Mouse (Mus musculus): ENCODE measurements around the gene Ms4a3. TPM values are rescaled to one million over a fixed set of nuclear protein-coding genes. Genes with fewer than 3 reads are reported as not detected.

Ms4a3 gene
- not detected in 2 replicates for total RNA-seq (2017)

DNA sequence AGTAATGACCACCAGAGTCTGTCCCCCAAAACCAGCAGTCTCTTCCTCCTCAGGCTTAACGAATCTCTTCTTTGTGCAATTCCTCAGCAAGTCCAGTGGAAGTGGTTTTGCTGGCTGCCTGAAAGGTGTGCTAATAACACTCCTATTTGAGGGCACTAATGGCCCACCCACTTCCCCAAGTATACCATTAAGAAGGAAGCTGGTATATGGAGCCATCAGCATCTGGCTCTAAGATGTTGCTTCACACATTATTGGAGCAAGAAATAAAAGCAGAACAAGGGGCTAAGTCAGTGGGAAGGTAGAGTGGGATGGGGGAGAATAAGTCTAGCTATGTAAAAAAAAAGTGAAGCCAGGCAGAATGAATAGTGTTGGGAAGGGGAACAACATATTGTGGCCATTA lies at the start of gene Ms4a3:
Ms4a3 (minus strand) TSS at position 120 of the 400 bp plus-strand sequence.
- no peak for ATAC-seq (ENCODE audit: extremely low read depth, insufficient number of reproducible peaks, low FRiP score, poor library complexity, severe bottlenecking)

DNA sequence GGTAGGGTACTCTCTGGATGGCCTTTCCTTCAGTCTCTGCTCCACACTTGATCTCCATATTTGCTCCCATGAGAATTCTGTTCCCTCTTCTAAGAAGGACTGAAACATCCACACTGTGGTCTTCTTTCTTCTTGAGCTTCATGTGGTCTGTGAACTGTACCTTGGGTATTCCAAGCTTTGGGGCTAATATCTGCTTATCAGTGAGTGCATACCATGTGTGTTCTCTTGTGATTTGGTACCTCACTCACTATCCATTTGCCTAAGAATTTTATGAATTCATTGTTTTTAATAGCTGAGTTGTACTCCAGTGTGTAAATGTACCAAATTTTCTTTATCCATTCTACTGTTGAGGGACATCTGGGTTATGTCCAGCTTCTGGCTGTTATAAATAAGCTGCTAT lies 20.9 kb upstream of the Ms4a3 start:
- ATAC-seq (ENCODE audit: extremely low read depth, insufficient number of reproducible peaks, low FRiP score, poor library complexity, severe bottlenecking): no peak

DNA sequence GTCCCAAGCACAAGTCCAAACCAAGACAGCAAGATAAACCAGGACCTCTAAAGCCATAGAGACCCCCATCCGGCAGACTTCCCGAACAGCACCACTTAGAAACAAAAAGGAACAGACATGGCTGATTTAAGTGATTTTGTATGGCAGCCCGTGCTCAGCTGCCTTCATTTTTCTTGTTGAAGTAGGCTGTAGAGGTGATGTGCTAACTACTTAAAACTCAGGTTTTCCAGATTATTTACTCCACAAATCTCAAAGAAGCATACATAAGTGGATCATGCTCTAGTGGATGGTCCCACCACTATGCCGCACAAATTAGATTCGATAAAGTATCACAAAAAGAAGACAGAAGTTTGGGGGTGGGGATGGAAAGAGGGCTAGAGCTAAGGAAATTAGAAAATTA lies 19.8 kb upstream of the Ms4a3 start, which contains the start of gene Oosp2:
Oosp2 (minus strand) TSS at position 101 of the 400 bp plus-strand sequence.
- ATAC-seq (ENCODE audit: extremely low read depth, insufficient number of reproducible peaks, low FRiP score, poor library complexity, severe bottlenecking): no peak

DNA sequence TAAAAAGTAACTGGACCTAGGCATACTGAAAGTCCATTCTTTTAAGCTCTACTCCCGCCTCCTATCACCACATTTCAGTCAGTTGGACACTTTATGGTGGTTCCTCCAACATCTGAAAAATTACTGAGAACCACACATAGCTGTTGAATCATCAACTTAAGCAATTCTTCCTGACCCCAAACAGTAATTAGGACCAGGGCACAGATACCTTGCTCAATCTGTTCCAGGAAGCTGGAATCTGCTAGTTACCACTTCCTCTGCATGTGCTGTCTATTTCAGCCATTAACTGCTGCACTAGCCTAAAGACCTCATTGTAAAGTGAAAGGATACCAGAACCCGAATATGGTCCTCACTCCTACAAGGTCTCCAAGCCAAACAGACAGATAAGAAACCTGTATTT lies 18.5 kb upstream of the Ms4a3 start:
- ATAC-seq (ENCODE audit: extremely low read depth, insufficient number of reproducible peaks, low FRiP score, poor library complexity, severe bottlenecking): no peak

DNA sequence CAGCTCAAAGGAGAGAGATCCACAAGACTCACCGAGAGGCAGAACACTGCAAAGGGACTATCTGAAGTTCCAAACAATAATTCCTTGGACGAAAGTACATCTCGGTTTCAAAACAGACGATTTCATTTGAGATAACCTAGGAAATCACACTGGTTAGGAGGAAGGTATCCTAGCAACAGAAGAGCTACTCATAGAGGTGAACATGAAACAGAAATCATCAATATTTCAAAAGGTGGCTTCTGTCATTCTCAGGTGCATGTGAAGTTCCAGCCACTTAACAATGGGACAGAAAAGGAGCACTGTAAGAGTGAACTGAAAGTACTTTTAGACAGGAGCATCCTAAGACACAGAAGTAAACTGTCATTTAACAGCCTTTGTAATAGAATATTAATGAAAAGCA lies 8.9 kb upstream of the Ms4a3 start:
- no peak for ATAC-seq (ENCODE audit: extremely low read depth, insufficient number of reproducible peaks, low FRiP score, poor library complexity, severe bottlenecking)

DNA sequence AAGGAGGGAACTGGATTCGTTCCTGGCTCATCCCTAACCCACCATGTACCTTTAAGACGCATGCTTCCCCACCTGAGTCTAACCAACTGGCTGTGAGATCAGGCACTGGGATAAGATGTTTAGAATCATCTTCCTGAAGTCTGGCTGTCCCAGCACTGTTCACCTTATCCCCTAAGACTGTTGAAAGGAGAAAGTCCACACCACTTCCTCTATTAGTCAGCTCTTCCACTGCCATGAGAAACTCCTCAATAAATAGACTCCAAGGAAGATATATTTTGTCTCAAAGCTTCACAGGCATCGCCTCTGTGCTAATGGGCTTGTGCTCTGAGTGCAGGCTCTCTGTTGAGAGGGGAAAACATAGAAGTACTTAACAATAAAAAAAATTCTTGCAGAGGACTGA lies 5.5 kb upstream of the Ms4a3 start:
- no peak for ATAC-seq (ENCODE audit: extremely low read depth, insufficient number of reproducible peaks, low FRiP score, poor library complexity, severe bottlenecking)

DNA sequence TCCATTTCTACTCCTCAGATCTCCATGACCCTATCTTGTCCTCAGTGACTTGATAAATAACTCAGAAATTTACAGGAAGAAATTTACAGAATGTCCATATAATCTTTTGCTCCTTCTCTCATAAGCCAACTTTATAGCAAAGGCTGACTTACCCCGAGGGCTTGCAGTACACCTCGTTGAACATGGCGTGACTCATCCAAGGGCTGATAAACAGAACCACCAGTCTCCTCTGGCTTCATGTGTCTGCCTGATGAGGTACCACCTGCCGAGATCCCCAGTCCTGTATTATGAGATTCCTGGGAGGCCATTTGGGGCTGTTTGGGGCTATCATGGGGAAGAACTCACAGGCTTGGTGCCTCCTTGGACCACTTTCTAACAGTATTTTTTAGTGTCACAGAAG lies 1.6 kb downstream of the Ms4a3 start:
- no peak for ATAC-seq (ENCODE audit: extremely low read depth, insufficient number of reproducible peaks, low FRiP score, poor library complexity, severe bottlenecking)

DNA sequence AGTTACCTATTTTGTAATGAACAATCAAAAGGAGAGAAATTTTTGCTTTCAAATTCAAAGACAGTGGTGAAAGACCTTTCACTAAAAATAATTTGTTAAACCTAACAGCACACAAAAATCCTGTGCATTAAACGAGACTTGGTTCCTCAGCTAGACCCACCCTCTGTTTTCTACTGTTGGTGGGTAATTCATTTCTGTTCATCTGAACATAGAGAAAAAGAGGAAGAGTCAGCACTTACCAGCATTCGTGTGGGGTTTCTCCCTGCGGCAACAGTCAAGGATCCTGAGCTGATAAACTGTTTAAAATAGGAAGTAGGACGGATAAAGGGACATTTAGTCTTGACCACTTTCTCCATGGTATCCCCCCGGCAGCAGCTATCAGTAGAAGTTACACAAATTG lies 5.1 kb downstream of the Ms4a3 start:
- ATAC-seq (ENCODE audit: extremely low read depth, insufficient number of reproducible peaks, low FRiP score, poor library complexity, severe bottlenecking): no peak

DNA sequence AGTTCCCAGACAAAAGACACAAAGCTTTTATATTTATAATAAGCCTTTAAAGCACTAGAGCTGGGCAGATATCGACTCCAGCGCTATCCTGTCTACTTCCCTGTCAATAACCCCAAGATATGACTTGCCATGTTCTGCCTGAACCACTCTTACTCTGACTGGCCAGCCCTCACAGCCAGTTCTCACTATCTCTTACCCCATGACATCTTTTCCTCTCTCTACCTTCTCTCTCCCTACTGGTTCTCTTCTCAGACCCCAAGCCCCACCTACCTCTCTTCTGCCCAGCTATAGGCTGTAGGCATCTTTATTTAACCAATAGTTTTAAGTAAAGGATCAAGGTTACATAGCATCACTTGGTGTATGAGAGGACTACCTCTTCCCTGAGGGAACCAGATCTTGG lies 6.3 kb downstream of the Ms4a3 start:
- no peak for ATAC-seq (ENCODE audit: extremely low read depth, insufficient number of reproducible peaks, low FRiP score, poor library complexity, severe bottlenecking)

DNA sequence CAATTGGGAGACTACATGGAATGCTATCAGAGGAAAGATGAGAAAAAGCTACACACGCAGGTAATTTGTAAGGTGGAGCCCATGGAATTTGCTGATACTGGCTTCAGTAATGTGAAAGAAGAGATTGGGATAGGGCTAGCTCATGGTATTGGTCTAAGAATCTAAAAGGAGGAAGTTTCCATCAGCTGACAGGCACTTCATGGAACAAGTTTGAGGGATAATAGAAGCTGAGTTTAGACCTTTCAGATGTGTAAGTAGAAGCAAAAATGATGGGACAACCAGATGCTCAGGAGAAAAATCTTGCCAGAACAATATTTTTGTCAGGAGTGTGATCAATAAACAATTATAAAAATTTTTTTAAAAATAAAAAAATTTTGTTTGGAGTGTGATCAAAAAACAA lies 6.9 kb downstream of the Ms4a3 start:
- ATAC-seq (ENCODE audit: extremely low read depth, insufficient number of reproducible peaks, low FRiP score, poor library complexity, severe bottlenecking): no peak

DNA sequence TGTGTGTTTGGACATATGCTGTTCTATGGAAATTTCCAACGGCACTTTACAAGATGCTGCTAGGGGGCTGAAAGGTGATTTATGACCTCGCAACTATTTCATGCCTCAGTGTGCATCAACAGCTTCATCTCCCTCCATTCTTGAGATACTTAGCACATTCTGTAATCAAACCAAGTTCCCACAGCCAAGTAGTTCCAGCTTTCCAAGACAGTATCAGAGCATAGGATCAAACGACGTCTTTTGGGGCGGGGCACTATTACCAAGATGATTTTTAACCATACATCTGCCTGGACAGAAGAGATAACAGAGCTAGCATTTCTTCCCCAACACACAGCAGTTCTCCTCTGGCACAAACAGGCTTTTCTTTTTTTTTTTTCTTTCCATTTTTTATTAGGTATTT lies 15.4 kb downstream of the Ms4a3 start:
- ATAC-seq (ENCODE audit: extremely low read depth, insufficient number of reproducible peaks, low FRiP score, poor library complexity, severe bottlenecking): no peak

DNA sequence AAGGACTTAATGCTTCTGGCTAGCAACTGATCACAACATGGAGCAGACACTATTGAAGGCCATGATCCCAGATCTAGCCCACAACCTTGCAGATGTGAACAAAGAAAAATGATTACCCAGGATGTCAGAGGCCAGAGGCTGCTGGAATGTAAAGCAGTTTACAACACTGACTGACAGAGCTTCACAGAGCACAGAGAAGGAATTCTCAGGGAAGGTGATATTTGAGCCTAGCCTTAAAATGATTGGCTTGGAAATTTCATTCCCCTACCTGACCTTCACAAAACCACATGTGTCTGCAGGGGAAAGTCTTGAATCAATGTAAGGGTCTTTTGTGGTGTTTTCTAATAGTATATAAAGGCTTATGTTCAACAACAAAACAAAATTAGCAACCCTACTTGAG lies 15.9 kb downstream of the Ms4a3 start:
- ATAC-seq (ENCODE audit: extremely low read depth, insufficient number of reproducible peaks, low FRiP score, poor library complexity, severe bottlenecking): no peak

DNA sequence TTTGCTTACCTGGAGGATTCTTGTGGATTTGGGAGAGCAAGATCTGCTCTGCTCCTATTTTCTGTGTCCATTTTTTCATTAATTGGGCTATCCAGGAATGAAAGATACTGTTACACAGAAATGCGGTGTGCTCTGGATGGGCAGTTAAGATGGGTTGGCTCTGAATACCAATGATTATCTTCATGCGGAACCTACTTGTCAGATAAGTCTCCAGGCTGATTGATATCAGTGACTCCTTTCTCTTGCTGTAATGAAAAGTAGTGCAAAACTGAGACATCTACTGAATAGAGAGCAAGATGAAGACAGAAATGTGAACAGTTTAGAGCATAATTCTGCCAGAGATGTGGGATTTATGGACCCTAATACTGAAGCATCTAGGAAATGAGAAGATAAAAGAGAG lies 17.1 kb downstream of the Ms4a3 start, which contains the start of gene Ms4a2:
Ms4a2 (minus strand) TSS at position 169 of the 400 bp plus-strand sequence.
- ATAC-seq (ENCODE audit: extremely low read depth, insufficient number of reproducible peaks, low FRiP score, poor library complexity, severe bottlenecking): no peak

DNA sequence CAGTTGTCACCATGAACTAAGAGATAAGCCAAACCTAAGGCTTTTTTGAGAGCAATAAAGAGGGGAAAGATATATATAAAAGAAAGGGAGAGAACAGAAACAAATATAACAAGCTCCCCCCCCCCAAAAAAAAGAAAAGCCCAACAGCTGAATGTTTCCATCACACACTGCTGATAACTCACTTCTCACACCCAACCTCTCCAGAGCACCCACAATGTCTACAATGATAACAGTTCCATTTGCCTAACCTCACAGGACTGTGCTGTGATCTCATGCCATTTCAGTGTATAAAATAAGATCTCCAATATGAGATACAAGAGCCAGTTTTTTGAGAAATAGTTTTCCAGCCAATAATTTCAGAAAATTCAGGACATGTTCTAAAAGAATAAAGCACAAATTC lies 22.7 kb downstream of the Ms4a3 start:
- no peak for ATAC-seq (ENCODE audit: extremely low read depth, insufficient number of reproducible peaks, low FRiP score, poor library complexity, severe bottlenecking)

DNA sequence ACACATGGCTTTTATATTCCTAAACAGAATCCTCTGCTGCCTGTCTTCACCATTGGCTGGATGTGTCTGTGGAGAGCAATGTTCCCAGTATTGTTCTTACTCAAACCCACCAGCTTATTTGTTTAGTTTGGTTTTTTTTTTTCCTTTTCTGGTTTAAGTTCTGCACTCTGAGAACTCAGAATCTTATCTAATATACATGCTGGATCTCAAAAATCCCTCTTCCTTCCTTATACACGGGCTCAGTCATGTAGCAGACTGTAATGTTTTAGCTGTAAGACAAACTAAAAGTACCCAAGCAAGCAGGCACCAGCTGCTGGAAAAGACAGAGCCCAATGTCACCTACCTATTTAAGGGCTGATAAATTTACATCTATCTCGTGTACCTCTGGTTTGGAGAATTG lies 25.8 kb downstream of the Ms4a3 start:
- ATAC-seq (ENCODE audit: extremely low read depth, insufficient number of reproducible peaks, low FRiP score, poor library complexity, severe bottlenecking): no peak

DNA sequence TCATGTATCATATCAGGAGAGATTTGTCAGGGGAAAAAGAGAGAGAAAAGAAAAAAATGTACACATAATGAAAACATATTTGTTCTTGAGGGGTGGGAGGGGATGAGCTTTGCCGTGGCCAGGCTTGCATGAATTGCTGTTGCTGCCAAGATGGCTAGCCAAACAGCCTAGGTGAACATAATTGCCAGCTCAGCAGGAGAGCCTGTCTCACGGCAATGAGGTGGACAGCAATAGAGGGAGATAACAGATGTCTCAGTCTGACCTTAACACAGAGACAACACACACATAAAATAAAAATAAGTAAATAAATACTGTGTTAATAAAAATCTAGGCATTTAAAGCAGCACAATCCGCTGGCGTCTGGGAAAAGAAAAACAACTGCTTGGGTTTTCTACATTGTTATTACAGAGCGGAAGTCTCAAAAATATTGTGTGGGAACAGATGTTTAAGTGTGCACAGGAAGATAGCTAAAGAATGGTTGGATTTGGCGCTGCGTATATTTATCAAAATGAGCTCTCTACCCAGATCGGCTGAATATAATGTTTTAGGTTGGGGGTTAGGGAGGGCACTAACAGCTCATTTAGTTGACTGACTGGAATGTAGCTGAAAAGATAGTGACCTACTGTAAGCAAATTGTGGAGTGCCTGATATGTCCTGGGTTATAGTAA lies 26.7 kb downstream of the Ms4a3 start:
- ATAC-seq (ENCODE audit: extremely low read depth, insufficient number of reproducible peaks, low FRiP score, poor library complexity, severe bottlenecking): no peak

DNA sequence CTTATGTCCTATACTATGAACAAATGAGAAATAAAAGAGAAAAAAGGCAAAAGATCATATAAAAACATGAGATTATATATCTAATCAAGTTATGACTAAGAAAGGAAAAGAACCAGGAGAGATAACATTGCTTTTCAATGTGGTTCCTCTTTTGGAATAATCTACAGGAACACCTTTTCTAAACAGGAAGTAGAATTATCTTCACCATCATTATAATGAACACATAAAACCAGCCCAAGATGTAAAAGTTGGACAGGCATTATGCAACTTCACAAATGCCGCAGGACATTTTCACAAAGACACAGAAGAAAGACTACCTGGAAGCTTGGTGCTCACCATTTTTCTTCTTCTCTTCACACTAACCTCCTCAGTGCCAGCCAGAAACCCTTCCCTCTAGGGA lies 27.6 kb downstream of the Ms4a3 start:
- ATAC-seq (ENCODE audit: extremely low read depth, insufficient number of reproducible peaks, low FRiP score, poor library complexity, severe bottlenecking): no peak

DNA sequence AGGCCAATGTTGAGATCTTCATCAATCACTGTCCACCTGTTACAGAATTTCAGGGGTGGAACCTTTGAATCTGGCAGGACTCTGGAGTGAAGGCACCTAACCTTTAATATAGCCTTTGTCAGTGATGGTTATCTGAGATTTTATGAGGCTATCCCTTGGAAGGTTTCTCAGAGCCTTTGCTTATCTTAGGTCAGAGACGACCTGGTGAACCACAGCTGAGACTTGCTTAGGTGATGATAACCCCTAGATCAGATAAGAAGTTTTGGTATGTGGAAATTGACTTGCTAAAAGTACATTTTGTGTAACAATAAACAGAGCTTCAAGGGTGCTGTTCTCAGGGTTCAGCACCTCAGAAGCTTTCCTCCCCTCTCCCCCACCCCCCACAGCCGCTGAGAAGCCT lies 28.4 kb downstream of the Ms4a3 start:
- no peak for ATAC-seq (ENCODE audit: extremely low read depth, insufficient number of reproducible peaks, low FRiP score, poor library complexity, severe bottlenecking)

DNA sequence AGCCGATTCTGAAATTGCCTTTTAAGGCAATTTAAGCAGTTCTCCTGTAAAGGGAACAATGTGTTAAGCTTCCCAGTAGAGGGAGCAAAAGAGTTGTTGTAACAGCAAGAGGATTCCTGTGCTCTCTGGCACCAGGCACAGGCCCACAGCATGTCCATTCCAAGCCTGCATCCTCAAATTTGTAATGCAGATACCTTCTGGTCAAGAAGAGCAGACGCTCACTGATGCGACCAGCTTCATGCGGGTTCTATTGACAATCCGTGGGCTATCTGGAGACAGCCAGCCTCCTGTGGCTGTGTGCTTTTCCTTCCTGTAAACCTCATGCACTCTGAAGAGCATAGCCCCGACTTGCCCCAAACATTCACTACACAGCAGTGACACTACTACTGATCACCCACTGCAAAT lies 29.1 kb downstream of the Ms4a3 start:
- ATAC-seq (ENCODE audit: extremely low read depth, insufficient number of reproducible peaks, low FRiP score, poor library complexity, severe bottlenecking): peak; percentile 73

DNA sequence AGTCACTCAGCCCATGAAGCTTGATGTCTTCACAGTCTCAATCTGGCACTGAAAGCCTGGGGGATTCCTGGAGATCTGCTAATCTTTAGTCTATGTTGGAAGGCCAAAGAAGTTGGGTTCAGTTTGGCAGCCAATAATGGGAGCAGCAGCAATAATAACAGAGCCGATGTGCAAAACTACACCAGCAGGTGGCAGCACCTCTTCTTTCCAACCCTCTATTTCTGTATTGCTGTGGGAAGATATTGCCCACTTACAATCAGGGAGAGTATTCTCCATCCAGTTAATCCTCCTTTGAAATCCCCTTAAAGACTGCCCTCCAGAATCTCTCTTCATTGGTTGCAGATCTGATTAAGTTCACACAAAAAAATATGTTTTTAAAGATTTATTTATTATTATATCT lies 32.5 kb downstream of the Ms4a3 start:
- ATAC-seq (ENCODE audit: extremely low read depth, insufficient number of reproducible peaks, low FRiP score, poor library complexity, severe bottlenecking): peak; percentile 44; the same call in 1 of the 2 replicates

DNA sequence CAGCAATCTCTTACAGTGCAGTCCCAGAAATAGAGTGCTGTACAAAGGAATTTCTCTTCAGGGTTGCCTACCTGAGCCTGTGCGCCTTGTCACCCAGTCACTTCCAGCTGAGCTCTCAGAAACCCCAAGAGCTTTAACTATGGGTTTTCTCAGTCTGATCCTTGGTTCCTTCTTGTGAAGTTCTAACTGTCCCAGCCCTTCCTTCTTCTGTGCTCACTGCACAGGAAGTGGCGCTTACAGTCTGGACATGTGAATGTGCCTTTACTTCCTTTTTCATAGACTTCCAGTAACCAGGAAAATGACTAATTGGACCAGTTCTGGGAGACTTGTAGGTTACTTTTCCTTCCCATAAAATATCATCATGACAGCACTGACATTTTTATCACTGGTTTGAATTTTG lies 36.0 kb downstream of the Ms4a3 start, which contains the start of gene Ms4a6d:
Ms4a6d (minus strand) TSS at position 247 of the 400 bp plus-strand sequence.
- no peak for ATAC-seq (ENCODE audit: extremely low read depth, insufficient number of reproducible peaks, low FRiP score, poor library complexity, severe bottlenecking)
